Mouse (Mus musculus): ENCODE measurements around the gene Wtap. TPM values are rescaled to one million over a fixed set of nuclear protein-coding genes. Genes with fewer than 3 reads are reported as not detected.
"Not testable (repeated sequence)": the region's sequence is repeated elsewhere in the genome, so short reads cannot be mapped to it uniquely, and the experiment has no call there.

Wtap gene
- polyA plus RNA-seq, 2 experiments: 24.5 to 51.9 TPM

GRCm38 (mm10) chr17:12938077-12938476 is 55.9 kb downstream of the Wtap start:
- no peaks in the 10 kb centered on the region for H3K27me3 ChIP-seq (ENCODE audit: control insufficient read depth, insufficient read depth, low read length)
- no peak overlapping the region for H3K4me2 ChIP-seq (ENCODE audit: low read depth)
- TF ChIP-seq CTCF (IDR thresholded peaks at IDR 0.05; ENCODE audit: low read depth) (no peak), EP300 (IDR thresholded peaks at IDR 0.05; ENCODE audit: low read depth) (no peak)
- H3K9ac ChIP-seq (replicated peaks): no peak overlapping the region
- no peaks in the 10 kb centered on the region for H3K9me3 ChIP-seq (ENCODE audit: control insufficient read depth, low read length)
- H3K4me3 ChIP-seq (ENCODE audit: insufficient read depth in 1 of 2, low read depth in 2 of 2, low read length in 2 of 2): no peak overlapping the region
- DNase-seq (ENCODE audit: low read depth in 3 of 3, low spot score in 3 of 3): no peak
- H3K36me3 ChIP-seq (replicated peaks; ENCODE audit: control insufficient read depth, insufficient read depth, low read depth): no peaks in the 10 kb centered on the region; the same call in 1 of the 2 replicates
- H3K4me1 ChIP-seq (replicated peaks; ENCODE audit: control insufficient read depth in 2 of 2, insufficient read depth in 2 of 2, low read length in 1 of 2): peaks cover 0 to 13% of the 10 kb centered on the region in 2 experiments; a peak in 3 of 4 replicates
- ATAC-seq (ENCODE audit: insufficient read depth): no peak
- 41% methylated on average over 2 of the region's 2 CpGs for WGBS (ENCODE audit: insufficient replicate concordance)
- H3K27ac ChIP-seq: no peak overlapping the region

DNA sequence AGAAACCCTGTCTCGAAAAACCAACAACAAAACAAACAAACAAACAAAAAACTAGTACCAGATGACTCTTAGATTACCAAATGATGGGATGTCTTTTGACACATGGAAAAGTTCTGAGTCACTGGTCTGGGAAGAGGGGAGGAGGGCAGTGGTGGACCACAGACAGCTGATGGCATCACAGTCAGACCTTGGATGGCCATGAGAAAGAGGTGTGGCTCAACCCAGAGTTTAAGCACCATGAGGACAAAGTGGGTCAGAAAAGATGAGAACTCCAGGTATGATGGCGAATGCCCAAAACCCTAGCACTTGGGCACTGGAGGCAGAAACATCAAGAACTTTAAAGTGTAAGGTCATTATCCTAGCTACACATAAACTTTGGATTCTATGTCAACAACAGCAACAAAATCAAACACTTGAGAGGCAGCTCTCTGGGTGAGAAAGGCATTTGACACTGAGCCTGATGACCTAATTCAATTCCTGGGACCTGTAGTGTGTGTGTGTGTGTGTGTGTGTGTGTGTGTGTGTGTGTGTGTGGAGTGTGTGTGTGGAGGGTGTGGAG is 56.5 kb downstream of the Wtap start:
- DNase-seq (ENCODE audit: low read depth in 3 of 3, low spot score in 3 of 3) (no peak), ATAC-seq (ENCODE audit: insufficient read depth) (no peak)
- no peaks in the 10 kb centered on the region for H3K9me3 ChIP-seq (ENCODE audit: control insufficient read depth, low read length)
- no peaks in the 10 kb centered on the region for H3K27me3 ChIP-seq (ENCODE audit: control insufficient read depth, insufficient read depth, low read length)
- H3K36me3 ChIP-seq (replicated peaks; ENCODE audit: control insufficient read depth, insufficient read depth, low read depth): no peaks in the 10 kb centered on the region
- TF ChIP-seq EP300 (IDR thresholded peaks at IDR 0.05; ENCODE audit: low read depth) (no peak), CTCF (IDR thresholded peaks at IDR 0.05; ENCODE audit: low read depth) (no peak)
- peaks cover 0 to 13% of the 10 kb centered on the region in 2 experiments; a peak in 3 of 4 replicates for H3K4me1 ChIP-seq (replicated peaks; ENCODE audit: control insufficient read depth in 2 of 2, insufficient read depth in 2 of 2, low read length in 1 of 2)
- H3K9ac ChIP-seq (replicated peaks): no peak overlapping the region
- no peak overlapping the region for H3K4me3 ChIP-seq (ENCODE audit: insufficient read depth in 1 of 2, low read depth in 2 of 2, low read length in 2 of 2)
- no peak overlapping the region for H3K27ac ChIP-seq
- H3K4me2 ChIP-seq (ENCODE audit: low read depth): no peak overlapping the region
- 56% methylated on average over 2 of the region's 2 CpGs for WGBS (ENCODE audit: insufficient replicate concordance)

- H3K9me3 ChIP-seq (ENCODE audit: control insufficient read depth, low read length): no peaks in the 10 kb centered on the region
- TF ChIP-seq EP300 (IDR thresholded peaks at IDR 0.05; ENCODE audit: low read depth) (no peak), CTCF (IDR thresholded peaks at IDR 0.05; ENCODE audit: low read depth) (no peak)
- no peak overlapping the region for H3K9ac ChIP-seq (replicated peaks)
- H3K4me2 ChIP-seq (ENCODE audit: low read depth): no peak overlapping the region
- no peak overlapping the region for H3K27ac ChIP-seq
- H3K4me1 ChIP-seq (replicated peaks; ENCODE audit: control insufficient read depth in 2 of 2, insufficient read depth in 2 of 2, low read length in 1 of 2): peaks cover 0 to 9% of the 10 kb centered on the region in 2 experiments; a peak in 2 of 4 replicates
- no peak for ATAC-seq (ENCODE audit: insufficient read depth)
- no peak for DNase-seq (ENCODE audit: low read depth in 3 of 3, low spot score in 3 of 3)
- no peaks in the 10 kb centered on the region for H3K27me3 ChIP-seq (ENCODE audit: control insufficient read depth, insufficient read depth, low read length)
- H3K4me3 ChIP-seq (ENCODE audit: insufficient read depth in 1 of 2, low read depth in 2 of 2, low read length in 2 of 2): no peak overlapping the region
- no peaks in the 10 kb centered on the region for H3K36me3 ChIP-seq (replicated peaks; ENCODE audit: control insufficient read depth, insufficient read depth, low read depth)
- 36% methylated on average over 4 of the region's 4 CpGs for WGBS (ENCODE audit: insufficient replicate concordance)
Measured at GRCm38 (mm10) chr17:12935719-12936118, 58.2 kb downstream of the Wtap start.

GRCm38 (mm10) chr17:12931576-12931975 is 62.4 kb downstream of the Wtap start:
- 82% methylated on average over 5 of the region's 5 CpGs for WGBS (ENCODE audit: insufficient replicate concordance)
- DNase-seq (ENCODE audit: low read depth in 3 of 3, low spot score in 3 of 3); H3K27ac ChIP-seq: not testable (repeated sequence)

DNA sequence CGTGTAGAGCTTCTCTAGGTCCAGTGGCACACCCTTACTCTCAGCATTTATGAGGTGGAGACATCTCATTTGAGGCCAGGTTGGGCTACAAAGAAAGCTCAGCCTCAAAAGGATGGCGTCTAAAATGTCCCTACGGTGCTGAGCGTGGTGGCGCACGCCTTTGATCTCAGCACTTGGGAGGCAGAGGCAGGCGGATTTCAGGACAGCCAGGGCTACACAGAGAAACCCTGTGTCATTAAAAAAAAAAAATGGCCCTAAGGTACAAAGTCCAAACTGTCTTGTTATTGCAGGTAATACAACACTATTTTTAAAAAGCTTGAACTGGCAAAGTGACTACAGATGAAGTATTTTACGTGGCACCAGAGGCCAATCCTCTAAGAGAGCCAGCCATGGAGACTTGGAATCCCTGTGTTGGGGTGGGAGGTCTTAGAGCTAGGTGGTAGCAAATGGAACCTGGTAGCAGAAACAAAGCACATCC is 68.2 kb downstream of the Wtap start:
- Histone ChIP-seq H3K4me2 (ENCODE audit: low read depth) (no peak overlapping the region), H3K9ac (replicated peaks) (no peak overlapping the region), H3K4me3 (ENCODE audit: insufficient read depth in 1 of 2, low read depth in 2 of 2, low read length in 2 of 2) (no peak overlapping the region), H3K27me3 (ENCODE audit: control insufficient read depth, insufficient read depth, low read length) (no peaks in the 10 kb centered on the region), H3K27ac (no peak overlapping the region), H3K36me3 (replicated peaks; ENCODE audit: control insufficient read depth, insufficient read depth, low read depth) (peaks cover 49% of the 10 kb centered on the region), H3K9me3 (ENCODE audit: control insufficient read depth, low read length) (no peaks in the 10 kb centered on the region), H3K4me1 (replicated peaks; ENCODE audit: control insufficient read depth in 2 of 2, insufficient read depth in 2 of 2, low read length in 1 of 2) (0 out of 4 replicates have a peak, but pooled peaks cover 0 to 2% of the 10 kb centered on the region in 2 experiments)
- WGBS (ENCODE audit: insufficient replicate concordance): 85% methylated on average over 8 of the region's 8 CpGs
- ATAC-seq (ENCODE audit: insufficient read depth): no peak
- DNase-seq (ENCODE audit: low read depth in 3 of 3, low spot score in 3 of 3): no peak
- no peak for TF ChIP-seq EP300 (IDR thresholded peaks at IDR 0.05; ENCODE audit: low read depth)
- TF ChIP-seq CTCF (IDR thresholded peaks at IDR 0.05; ENCODE audit: low read depth): no peak

More at GRCm38 (mm10) chr17:12931576-12931975, 62.4 kb downstream of the Wtap start:
- H3K27me3 ChIP-seq (ENCODE audit: control insufficient read depth, insufficient read depth, low read length); H3K36me3 ChIP-seq (replicated peaks; ENCODE audit: control insufficient read depth, insufficient read depth, low read depth); H3K9me3 ChIP-seq (ENCODE audit: control insufficient read depth, low read length); H3K4me2 ChIP-seq (ENCODE audit: low read depth); H3K9ac ChIP-seq (replicated peaks); H3K4me3 ChIP-seq (ENCODE audit: insufficient read depth in 1 of 2, low read depth in 2 of 2, low read length in 2 of 2); ATAC-seq (ENCODE audit: insufficient read depth); H3K4me1 ChIP-seq (replicated peaks; ENCODE audit: control insufficient read depth in 2 of 2, insufficient read depth in 2 of 2, low read length in 1 of 2): not testable (repeated sequence)
